Mouse (Mus musculus): ENCODE measurements around the gene Rab21.
A peak's percentile ranks its signal among the peaks of the same experiment; 100 is the strongest.
"Not testable (repeated sequence)": the region's sequence is repeated elsewhere in the genome, so short reads cannot be mapped to it uniquely, and the experiment has no call there.

Gene Rab21

DNA sequence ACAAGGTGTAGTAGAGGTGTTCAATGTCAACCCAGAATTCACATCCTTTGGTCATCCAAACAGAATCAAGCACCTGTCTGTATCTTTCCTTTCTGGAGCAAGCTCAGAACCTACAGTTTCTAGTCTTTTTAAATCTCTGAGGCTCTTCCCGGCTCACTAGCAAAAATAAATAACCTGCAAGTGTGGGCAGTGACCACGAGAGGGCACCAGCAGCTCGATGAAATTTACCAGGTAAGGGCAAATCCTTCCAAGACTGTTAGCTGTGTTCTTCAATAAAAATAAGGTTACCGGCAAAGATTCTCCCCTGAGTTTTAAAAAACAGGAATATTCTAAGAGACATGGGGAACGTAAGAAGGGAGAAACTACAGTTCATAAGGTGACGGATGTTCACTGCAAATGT lies 7.9 kb upstream of the Rab21 start:
- DNase-seq, result peak; percentile 62 to 71

DNA sequence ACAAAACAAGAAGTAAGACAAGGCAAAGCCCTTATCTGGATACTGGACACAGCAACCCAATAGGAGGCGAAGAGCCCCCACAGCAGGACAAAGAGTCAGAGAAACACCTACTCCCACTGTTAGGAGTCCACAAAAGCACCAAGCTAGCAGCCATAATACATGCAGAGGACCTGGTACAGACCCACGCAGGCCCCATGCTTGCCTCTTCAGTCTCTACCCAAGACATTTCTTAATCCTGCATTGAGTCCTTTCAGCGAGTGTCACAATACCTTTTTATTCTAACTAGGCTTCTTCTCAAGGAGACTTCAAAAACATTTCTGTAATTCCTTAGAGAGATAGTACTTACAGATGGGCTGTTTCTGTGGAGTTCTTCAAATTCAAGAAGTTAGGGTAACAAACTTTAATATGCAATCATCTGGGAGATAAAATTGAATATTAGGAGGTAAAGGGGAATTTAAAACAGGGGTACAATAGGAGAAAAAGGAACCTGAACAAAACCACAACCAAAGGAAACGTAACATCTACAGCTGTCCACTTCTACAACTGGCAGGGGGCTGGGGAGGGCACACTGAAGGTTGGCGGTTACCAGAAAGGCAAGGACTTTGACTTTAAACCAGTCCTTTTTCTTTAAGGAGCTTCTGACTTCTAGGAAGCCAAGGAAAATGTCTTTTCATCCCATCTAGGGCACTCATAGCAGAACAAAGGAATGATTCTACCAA lies 6.1 kb upstream of the Rab21 start:
- no peak for DNase-seq

DNA sequence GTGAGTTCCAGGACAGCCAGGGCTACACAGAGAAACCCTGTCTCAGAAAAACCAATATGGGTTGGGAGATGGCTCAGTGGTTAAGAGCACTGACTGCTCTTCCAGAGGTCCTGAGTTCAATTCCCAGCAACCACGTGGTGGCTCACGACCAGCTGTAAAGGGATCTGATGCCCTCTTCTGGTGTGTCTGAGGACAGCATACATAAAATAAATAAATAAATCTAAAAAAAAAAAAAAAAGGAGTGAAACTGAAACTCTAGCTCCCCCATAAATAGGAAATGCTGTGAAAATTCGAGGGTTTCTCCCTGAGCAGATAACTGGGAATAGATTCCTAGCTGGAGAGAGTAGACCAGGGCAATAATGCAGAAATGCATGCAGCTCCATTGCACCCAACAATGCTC lies 3.0 kb upstream of the Rab21 start:
- not testable (repeated sequence) for DNase-seq

DNA sequence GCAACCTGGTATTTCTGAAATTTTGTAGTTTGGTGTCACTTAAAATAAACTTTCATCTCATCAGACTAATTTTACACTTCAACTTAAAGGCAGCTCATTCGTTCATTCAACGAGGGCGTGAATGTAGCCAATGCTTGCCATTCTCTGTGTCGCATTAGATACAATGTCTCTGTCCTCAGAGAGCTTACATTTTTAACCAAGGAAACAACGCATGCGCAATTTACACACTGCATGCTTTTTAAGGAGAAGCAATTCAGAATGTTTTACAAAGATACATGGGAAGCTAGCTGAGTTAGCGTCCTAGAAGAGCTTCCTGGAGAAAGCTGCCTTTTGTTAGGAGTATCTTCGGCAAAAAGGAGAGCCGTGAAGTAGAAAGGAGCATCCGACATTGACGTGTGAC lies 919 bp upstream of the Rab21 start:
- no peak for DNase-seq

DNA sequence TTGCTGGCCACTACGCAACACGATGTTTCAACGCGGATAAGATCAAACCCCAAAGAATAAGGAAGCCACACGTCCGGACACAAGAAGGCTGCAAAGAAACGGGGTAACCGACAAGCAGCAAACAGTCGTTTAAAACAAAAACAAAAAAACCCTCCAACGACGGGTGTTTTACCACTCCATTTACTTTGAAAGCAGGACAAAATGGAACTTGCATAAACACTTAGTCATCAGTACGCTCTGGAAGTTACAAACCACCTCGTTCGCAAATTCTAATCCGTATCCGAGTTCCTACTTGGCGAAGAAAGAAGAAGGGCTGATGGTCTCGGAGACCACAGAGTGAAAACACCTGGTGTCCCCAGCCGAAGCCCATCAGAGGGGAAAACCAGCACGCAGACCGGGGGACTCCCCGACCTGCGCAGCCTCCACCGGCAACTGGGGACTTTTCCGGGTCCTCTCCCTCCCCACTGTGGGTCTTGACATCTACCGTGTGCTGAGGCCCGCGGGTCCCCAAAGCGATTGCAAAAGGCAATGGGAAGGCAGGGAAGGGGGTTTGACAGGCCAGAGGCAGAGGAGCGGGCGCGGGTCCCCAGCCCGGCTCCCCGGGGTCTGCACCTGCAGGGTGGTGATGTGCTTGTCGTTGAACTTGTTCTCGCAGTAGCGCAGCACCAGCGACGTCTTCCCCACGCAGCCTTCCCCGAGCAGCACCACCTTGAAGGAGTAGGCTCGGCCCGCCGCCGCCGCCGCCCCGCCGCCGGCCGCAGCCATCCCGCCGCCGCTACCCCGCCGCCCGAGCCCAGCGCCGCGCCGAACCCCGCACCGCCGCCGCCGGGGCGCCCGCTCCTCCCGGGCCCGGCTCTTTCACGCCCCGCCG lies 577 bp downstream of the Rab21 start:
- DNase-seq, result peak; percentile 68 to 69

DNA sequence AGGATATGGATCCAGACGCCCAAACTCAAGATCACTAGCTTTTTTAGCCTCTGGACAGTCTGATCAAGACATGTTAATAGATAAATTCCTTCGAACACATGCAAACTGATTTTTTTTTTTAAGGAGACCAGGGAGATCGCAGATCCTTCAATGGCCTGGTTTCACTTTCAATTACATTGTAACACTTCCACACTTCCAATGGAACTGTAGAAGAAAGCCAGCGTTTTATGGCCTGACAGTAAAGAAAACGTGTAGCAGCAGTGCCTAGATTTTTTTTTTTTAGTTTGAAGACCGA lies 1.2 kb downstream of the Rab21 start:
- DNase-seq, result no peak

DNA sequence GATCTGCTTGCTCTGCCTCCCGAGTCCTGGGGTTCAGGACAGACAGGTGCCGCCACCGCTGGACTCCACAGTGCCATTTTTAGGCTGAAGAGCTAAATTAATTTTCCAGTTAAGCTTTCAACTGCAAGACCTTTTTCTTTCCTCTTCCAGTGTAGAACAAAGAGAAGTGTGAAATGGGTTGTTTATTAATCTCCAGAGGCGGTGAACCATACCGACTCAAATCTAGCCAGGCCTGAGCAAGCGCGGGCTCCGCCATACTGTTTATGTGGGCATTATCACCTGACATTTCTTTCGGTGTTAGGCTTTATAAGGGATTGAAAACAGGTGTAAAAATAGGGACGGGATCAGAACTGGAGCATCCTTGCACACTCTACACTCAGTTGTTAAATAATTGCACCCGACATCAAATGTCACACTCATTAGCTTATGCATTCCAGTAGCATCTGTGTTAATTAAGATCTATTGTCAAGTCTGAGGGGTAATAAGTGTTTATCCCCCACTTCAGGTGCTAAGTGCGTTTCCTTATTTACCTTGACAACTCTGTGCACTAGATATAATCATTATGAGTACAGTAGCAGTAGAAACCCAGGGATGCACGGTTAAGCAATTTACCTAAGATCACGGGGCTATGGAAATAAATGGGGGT lies 1.6 kb downstream of the Rab21 start:
- no peak for DNase-seq

DNA sequence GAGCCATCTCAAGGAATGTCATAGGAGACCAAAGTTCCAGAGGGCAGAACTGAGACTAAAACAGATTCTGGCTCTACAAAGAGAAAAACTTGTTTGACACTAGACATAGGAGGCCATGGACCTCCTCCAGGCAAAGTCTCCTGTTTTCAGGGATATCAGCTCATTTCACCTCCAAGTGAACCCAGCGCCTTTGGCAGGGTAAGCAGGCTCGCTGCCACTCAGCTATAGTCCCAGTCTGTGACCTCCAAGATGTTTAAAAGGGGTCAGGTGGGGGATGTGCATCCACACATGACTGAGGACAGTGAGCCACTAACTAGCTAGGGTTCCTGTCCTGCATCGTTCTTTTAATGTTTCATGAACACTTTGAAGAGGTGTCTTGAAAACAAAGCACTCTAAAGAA lies 2.7 kb downstream of the Rab21 start:
- DNase-seq, result no peak

DNA sequence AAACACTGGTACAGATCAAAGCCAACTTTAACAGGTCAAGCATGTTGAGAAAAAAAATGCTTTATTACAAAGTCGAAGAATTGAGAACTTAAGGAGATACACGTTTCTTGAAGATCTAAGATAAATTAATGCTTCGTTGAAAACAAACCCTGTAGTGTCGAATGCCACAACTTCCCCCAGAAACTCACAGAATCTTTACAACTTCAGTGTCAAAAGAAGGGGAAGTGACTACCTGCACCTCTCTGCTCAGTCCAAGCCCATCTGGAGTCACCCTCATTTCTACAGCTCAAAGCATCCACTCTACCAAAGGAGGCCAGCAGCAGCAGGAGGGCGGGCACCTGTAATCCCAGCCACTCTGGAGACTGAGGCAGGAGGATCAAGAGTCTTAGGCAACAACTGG lies 3.2 kb downstream of the Rab21 start:
- peak in 1 of 2 experiments; percentile 16 for DNase-seq

DNA sequence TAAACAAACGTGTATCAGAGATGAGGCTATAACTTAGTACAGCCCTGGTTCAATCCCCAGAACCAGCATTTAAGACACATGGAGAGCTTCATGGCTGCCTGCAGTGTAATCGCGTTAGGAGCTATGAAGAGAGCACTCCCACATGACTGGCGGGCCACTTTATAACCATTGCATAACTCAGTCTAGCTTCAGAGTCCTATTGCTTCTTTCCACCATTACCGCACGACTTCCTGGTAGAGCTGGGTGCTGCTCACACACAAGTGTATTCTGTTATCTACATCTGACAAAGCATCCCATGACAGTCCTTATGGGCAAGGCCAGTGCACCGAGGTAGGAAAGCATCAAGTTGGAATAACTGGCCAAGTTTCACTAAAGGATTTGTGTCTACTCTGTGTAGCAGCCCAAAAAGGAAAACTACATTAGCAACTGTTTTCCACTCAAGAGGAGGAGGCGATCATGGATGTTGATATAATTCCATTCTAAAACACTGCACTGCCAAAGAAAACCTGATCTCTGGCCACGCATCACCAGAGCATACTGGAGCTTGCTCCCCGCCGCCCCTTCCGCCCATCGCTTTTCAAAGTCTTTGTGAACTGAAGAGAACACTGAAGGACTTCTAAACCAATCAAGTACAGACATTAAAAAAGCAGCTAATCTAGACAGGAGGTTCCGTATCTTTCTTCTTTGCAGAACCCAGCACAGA lies 4.0 kb downstream of the Rab21 start:
- DNase-seq, result no peak

DNA sequence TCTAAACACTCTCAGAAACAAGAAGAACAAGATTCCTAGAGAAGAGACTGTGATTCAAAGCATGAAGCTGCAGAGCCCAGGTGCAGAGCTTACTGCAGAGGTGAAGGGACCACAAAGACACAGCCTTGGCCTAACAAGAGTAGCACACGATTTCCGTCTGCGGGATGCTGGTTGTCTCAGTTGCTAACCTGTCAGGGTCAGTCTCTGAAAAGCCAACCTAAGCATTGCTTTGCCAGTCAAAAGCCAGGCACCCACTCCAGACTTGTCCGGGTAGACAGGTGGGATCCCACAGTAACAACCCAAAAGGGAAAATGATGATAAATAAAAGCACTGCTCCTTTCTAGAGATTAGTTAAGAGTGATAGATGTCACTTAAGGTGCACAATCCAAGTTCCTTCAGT lies 6.2 kb downstream of the Rab21 start:
- DNase-seq, result no peak

DNA sequence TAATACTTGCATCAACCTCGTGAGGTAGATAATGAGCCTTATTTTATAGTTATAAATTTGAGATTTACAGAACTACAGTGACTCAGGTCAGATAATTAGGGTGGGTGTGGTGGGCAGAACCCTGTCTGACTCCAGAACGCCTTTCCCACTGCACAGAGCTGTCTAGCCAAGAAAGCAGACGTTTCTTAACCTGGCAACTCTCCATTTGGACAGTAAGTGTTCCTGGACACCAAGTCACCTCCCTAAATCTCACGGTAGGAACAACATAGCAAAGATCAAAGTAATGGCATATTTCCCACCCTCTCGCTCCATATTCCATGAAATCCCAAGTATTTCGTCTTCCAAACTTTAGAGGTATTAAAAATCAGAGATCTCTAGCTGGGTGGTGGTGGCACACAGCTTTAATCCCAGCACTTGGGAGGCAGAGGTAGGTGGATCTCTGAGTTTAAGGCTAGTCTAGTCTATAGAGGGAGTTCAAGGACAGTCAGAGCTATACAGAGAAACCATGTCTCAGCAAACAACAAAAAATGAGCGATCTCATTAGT lies 8.0 kb downstream of the Rab21 start:
- no peak for DNase-seq

DNA sequence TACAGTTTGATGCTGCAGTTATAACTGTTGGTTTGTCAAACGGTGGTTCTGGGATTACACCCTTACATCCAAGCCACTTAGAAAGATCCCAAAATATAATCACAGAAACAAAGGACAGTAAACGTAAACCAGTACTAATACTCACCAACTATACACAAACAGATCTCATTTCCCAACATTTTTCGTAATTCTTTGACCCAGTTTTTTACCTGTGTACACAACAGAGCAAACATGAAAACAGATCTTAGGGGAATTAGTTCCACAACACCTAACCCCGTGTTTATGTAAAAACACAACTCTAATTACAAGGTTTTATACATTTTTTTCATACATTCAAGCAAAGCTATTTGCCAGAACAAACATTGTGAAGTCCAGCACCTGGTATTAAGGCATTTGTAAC lies 16.7 kb downstream of the Rab21 start:
- DNase-seq, result no peak

DNA sequence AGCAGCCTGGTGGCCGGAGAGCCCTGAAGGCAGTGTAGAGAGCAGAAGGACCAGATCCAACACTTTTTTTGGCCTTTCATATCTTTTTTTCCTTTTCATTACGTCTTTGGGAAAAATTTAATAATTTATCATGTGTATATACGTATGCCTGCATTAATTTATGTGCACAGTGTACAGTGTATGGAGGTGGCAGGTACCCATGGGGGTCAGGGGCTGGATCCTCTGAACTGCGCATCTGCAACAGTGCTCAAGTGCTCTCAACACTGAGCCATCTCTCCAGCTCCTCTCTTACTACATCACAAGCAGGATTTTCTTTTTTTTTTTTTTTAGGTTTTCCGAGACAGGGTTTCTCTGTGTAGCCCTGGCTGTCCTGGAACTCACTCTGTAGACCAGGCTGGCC lies 17.8 kb downstream of the Rab21 start:
- DNase-seq, result no peak

DNA sequence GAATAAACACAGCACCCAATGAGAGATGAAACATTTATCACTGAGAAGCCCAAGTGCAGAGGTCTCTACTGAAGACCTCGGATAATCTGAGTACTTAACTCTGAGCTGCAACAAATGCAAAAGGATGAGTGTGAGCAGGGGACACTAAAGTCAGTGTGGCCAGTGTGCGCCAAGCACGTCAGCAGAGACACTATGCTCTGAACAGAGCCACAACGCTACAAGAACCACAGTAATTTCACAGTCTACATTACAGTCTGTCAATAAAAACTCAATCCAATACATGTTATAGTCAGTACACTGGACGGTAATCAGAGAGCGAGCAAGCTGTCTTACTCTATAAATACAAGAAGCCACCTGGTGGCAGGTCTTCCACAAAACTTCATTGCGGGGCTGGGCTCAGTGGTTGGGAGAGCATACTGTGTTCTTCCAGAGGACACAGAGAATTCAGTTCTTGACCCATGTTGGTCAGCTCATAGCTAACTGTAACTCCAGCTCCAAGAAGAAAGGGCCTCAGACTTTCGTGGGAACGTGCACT lies 18.9 kb downstream of the Rab21 start:
- no peak for DNase-seq

DNA sequence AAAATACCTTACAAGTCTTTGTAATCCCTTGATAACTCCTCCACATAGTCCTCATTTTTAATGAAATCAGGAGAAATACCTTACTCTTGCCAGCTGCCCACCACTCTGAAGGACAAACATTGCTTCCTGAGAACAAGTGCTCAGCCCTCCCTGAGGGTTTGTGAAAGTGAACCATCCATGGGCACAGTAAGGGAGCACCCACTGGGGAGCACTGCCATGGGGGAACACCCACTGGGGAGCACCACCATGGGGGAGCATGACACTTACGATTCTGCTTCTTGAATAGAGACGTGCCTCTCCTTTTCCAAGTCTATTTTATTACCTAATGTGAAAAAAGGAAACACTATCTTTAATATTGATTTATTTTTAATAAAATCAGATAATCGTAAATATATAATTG lies 20.2 kb downstream of the Rab21 start:
- no peak for DNase-seq

DNA sequence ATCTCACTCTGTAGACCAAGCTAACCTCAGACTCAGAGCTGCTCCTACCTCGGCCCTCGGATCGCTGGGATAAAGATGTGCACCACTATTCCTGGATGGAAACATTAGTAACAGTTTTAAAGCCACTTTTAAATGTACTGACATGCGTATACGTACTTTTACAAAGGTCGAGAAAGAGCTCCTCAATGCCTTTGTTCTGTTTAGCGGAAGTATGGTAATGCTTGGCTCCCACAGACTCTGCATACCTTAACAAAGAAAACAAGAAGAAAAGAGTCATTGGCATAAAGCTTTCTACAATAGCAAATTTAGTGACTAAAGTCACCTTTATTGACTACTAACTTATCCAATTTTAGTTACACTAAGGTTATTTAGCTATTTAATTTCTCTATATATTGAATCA lies 20.7 kb downstream of the Rab21 start:
- no peak for DNase-seq

DNA sequence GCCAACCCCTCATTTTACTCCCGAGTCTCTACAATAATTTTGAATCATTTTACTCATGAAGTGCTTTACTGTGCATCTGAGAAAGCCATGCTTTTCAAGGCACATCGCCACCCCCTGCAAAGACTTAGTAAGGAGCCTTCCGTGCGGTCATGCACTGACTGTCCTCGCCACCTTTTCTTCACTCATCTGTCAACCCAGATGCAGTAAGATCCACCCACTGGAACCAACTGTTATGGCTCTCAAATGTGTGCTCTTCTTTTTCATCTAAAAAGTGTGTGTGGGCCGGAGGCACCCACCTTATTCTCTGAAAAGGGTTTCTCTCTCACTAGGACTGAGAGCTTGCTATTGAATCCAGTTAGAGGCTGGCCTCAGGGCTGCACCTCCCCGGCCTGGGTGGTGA lies 21.4 kb downstream of the Rab21 start:
- DNase-seq, result no peak

DNA sequence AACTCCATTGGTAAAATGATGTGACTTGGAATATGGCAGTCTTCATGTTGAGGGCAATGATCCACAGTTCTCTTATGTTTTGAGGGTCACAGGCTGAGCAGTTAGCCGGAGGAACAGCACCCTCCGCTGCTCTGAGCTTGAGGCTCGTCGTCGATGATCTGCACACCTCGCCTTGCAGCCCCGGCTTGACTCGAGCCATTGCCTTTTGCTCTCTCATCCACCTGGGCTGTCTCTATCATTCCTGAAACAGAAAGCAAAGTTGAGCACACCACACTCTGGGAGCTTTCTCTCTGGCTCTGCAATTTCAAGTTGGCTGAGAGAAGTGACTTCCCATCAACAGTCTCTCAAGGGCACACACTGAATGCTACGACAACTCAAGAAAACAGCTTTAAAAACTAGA lies 24.7 kb downstream of the Rab21 start:
- no peak for DNase-seq

DNA sequence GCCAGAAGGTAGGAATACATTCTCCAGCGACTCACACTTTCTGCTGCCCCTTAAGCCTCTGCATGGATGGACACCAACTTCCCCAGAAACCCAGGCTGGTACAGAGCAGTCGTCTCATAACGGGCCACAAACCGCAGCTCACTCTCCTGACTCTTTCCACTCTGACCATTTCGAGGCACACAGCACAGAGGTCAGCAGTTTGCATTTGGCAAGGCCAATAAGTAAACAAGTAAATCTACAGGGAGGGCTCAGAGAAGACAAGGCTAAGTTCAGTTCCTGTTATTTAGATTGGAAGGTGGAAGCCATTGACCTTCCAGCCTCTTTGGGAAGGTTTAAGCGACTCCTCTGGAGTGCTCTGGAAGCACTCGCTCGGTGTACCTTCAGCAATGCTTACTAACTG lies 26.5 kb downstream of the Rab21 start:
- no peak for DNase-seq

DNA sequence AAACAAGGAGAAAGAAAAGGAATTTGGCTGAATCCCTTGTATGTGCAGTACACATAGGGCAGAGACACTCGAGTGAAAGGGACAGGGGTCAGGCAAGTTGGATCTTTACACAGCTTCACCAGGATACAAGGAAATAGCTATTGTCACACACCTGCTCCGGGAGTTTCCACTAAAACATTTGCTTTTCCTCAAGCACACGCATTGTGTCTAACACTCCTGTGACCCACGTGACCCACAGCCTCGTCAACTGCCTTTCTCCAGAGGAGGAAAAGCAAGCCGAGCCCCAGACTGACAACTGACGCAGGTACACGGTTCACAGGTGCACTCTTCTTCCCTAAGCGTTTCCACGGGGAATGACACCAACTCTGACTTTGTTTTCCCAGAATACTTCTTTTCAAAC lies 31.2 kb downstream of the Rab21 start:
- no peak for DNase-seq

DNA sequence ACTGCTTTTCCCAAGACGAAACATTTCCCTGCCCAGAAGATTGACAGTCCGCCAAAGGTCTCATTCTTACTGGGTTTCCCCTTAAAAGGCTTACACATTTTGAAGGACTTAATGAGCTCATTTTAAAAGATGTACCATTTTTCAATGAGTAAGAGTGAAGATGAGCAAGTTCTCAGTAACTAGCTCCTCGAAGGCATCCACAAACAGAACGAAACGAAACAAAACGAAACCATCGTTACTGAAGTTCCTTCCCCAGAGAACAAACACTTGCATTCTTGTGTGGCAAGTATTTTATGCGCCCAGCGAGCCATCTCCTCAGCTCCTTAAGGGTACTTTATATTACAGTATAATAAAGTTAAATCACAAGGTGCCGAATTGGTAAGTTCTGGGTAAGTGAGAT lies 34.0 kb downstream of the Rab21 start:
- no peak for DNase-seq

DNA sequence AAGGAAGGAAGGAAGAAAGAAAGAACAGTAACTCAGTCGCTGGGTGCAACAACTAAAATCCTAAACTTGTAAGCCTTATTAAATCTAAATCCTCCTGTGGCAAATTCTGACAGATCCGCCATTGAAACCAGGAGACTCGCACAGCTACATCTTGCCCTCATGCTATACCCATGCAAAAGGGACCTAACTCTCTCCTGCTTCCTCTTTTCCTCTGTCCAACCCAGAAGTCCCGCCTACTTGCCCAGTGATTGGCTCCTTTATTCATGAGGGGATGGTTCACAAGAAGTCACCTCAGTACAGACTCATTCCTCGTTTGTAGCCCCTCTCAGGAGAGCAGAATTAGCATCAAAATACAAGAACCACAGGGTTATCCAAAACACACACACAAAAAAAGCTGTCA lies 43.7 kb downstream of the Rab21 start:
- DNase-seq, result no peak
